Comparison of ENCODE assay signal across 9 mouse cellular contexts in genomic region chr17:80455648-80456047, GRCm38 (mm10). TPM values are rescaled to one million over a fixed set of nuclear protein-coding genes. Genes with fewer than 3 reads are reported as not detected.
DNase-seq lines count a peak whose midpoint lies in the region; ATAC-seq and TF ChIP-seq lines count a peak whose summit lies in the region.
"Had no signal": no experiment of that assay in that cellular context is flagged by ENCODE, and none has a peak within 500 bp of the region (broad histone marks: within the 10 kb centered on the region; RNA-seq: fewer than 3 reads in every experiment).

No protein-coding gene starts in this region.

- H3K27me3 ChIP-seq in midbrain, embryonic 13.5 days = no peaks in the 10 kb centered on the region
- no peaks in the 10 kb centered on the region for H3K27me3 ChIP-seq in midbrain, embryonic 10.5 days (ENCODE audit: low read depth, poor library complexity, severe bottlenecking)
- H3K27me3 ChIP-seq in lung, postnatal 0 days (replicated peaks; ENCODE audit: insufficient read depth, low read length) = no peaks in the 10 kb centered on the region
- H3K27me3 ChIP-seq: neural tube, embryonic 12.5 days had no signal

- DNase-seq in frontal cortex, postnatal 36 days (ENCODE audit: low spot score in 2 of 2) = no peak
- DNase-seq in midbrain, embryonic 10.5 days (ENCODE audit: low spot score) = no peak
- DNase-seq in c-Kit-positive CD71-positive TER-119-positive erythroid progenitor cells, embryonic 14.5 days (ENCODE audit: low spot score) = peak; percentile 60
- DNase-seq in lung, postnatal 0 days (ENCODE audit: low spot score) = peak; percentile 81
- no peak for DNase-seq in frontal cortex, postnatal 25 days (ENCODE audit: low spot score in 2 of 2)
- DNase-seq in right cerebral cortex, postnatal 10 days (ENCODE audit: low spot score in 2 of 2) = no peak

- H3K4me2 ChIP-seq in midbrain, embryonic 13.5 days (replicated peaks) = no peak overlapping the region
- H3K4me2 ChIP-seq in lung, postnatal 0 days (replicated peaks; ENCODE audit: low read depth, low read length) = no peak overlapping the region
- H3K4me2 ChIP-seq: neural tube, embryonic 12.5 days had no signal

- peak; percentile 78 for TF ChIP-seq CTCF in lung, postnatal 0 days (IDR thresholded peaks at IDR 0.05)

- H3K36me3 ChIP-seq in midbrain, embryonic 13.5 days = peaks cover 17% of the 10 kb centered on the region
- H3K36me3 ChIP-seq in midbrain, embryonic 10.5 days = peaks cover 30% of the 10 kb centered on the region
- no peaks in the 10 kb centered on the region for H3K36me3 ChIP-seq in lung, postnatal 0 days (ENCODE audit: insufficient read depth, low read length)
- H3K36me3 ChIP-seq: neural tube, embryonic 12.5 days had no signal

- H3K9me3 ChIP-seq in midbrain, embryonic 13.5 days = no peaks in the 10 kb centered on the region
- no peaks in the 10 kb centered on the region for H3K9me3 ChIP-seq in midbrain, embryonic 10.5 days (replicated peaks)
- H3K9me3 ChIP-seq in lung, postnatal 0 days (ENCODE audit: low read length) = no peaks in the 10 kb centered on the region
- H3K9me3 ChIP-seq: neural tube, embryonic 12.5 days had no signal

- TF ChIP-seq EP300 in lung, postnatal 0 days (IDR thresholded peaks at IDR 0.05) = no peak

- no peak overlapping the region for H3K9ac ChIP-seq in midbrain, embryonic 13.5 days (replicated peaks)
- no peak overlapping the region for H3K9ac ChIP-seq in lung, postnatal 0 days (replicated peaks; ENCODE audit: low read depth)
- H3K9ac ChIP-seq: neural tube, embryonic 12.5 days had no signal

- no peak overlapping the region for H3K27ac ChIP-seq in midbrain, embryonic 13.5 days
- H3K27ac ChIP-seq in midbrain, embryonic 10.5 days (replicated peaks) = no peak overlapping the region
- H3K27ac ChIP-seq in lung, postnatal 0 days (ENCODE audit: low read length) = no peak overlapping the region
- H3K27ac ChIP-seq: neural tube, embryonic 12.5 days had no signal

- no peak overlapping the region for H3K4me3 ChIP-seq in midbrain, embryonic 13.5 days (replicated peaks)
- H3K4me3 ChIP-seq in midbrain, embryonic 10.5 days = no peak overlapping the region
- no peak overlapping the region for H3K4me3 ChIP-seq in lung, postnatal 0 days (ENCODE audit: low read depth, low read length)
- H3K4me3 ChIP-seq: neural tube, embryonic 12.5 days had no signal

- ATAC-seq in frontal cortex, adult (ENCODE audit: low TSS enrichment) = peak; percentile 65; the same call in 1 of the 2 replicates
- peak; percentile 45; the same call in 1 of the 2 replicates for ATAC-seq in midbrain, embryonic 13.5 days
- ATAC-seq in lung, postnatal 0 days = no peak

- H3K4me1 ChIP-seq in midbrain, embryonic 13.5 days (replicated peaks) = peaks cover 3% of the 10 kb centered on the region
- H3K4me1 ChIP-seq in midbrain, embryonic 10.5 days = peaks cover 6% of the 10 kb centered on the region
- no peaks in the 10 kb centered on the region for H3K4me1 ChIP-seq in lung, postnatal 0 days (ENCODE audit: insufficient read depth, low read depth, low read length)

- WGBS in midbrain, embryonic 13.5 days = 38% methylated on average over 2 of the region's 2 CpGs
- 47% methylated on average over 2 of the region's 2 CpGs for WGBS in midbrain, embryonic 10.5 days
- WGBS in lung, postnatal 0 days = 25% methylated on average over 2 of the region's 2 CpGs

RNA-seq across cellular contexts. Expression of gene Sos1, which starts 24.6 kb away (rescaled TPM):
- 7.2 and 7.3 TPM in 2 replicates for polyA plus RNA-seq in midbrain, embryonic 13.5 days (2015; fragmentation: Nextera tagmentation; extraction: Ambion mirVana)
- polyA plus RNA-seq in midbrain, embryonic 10.5 days (2016; fragmentation: Nextera tagmentation; extraction: Ambion mirVana) = 3.8 and 4.5 TPM in 2 replicates
- 2.6 and 3.1 TPM in 2 replicates for polyA plus RNA-seq in lung, postnatal 0 days (2015; fragmentation: Nextera tagmentation; extraction: Ambion mirVana)

Comparison
In these comparisons a context has a peak if more than half of its experiments do, and no peak if none do; other contexts are left out.
1. DNase-seq: peak in c-Kit-positive CD71-positive TER-119-positive erythroid progenitor cells, embryonic 14.5 days (single experiment) and lung, postnatal 0 days (single experiment); none in frontal cortex, postnatal 36 days (0 of 2), midbrain, embryonic 10.5 days (single experiment), frontal cortex, postnatal 25 days (0 of 2) and right cerebral cortex, postnatal 10 days (0 of 2).